Mouse (Mus musculus) hindbrain, embryonic 13.5 days (tissue): ENCODE measurements around the gene Acyp2. TPM values are rescaled to one million over a fixed set of nuclear protein-coding genes. Genes with fewer than 3 reads are reported as not detected.
"Not testable (repeated sequence)": the region's sequence is repeated elsewhere in the genome, so short reads cannot be mapped to it uniquely, and the experiment has no call there.

Source experiments
- ATAC-seq: fragments of 200-750 bp; cut with Nextera tagmentation; 2 replicates; pipeline ENCODE4 v1.8.0; 2017; ENCODE audit warnings: moderate TSS enrichment; ENCODE audit not compliant: low FRiP score
- H3K27ac ChIP-seq: fragments of 300-500 bp; sonication (generic); 2 replicates; pipeline ENCODE4 v1.5.1; 2015; ENCODE audit warnings: inconsistent platforms, mild to moderate bottlenecking, moderate library complexity
- H3K27me3 ChIP-seq: fragments of 300-500 bp; sonication (generic); 2 replicates; pipeline ENCODE4 v1.6.1; 2015; ENCODE audit warnings: mild to moderate bottlenecking, inconsistent platforms
- H3K36me3 ChIP-seq: fragments of 300-500 bp; sonication (generic); 2 replicates; pipeline ENCODE4 v1.6.1; 2015; ENCODE audit warnings: mild to moderate bottlenecking, inconsistent platforms
- H3K4me1 ChIP-seq: fragments of 300-500 bp; sonication (generic); replicated peaks from 2 replicates; pipeline ENCODE4 v1.6.1; 2015; ENCODE audit warnings: inconsistent platforms
- H3K4me2 ChIP-seq: fragments of 300-500 bp; sonication (generic); 2 replicates; pipeline ENCODE4 v1.6.1; 2015; ENCODE audit warnings: inconsistent platforms, mild to moderate bottlenecking, moderate library complexity
- H3K4me3 ChIP-seq: fragments of 300-500 bp; sonication (generic); 2 replicates; pipeline ENCODE4 v1.5.1; 2015; ENCODE audit warnings: mild to moderate bottlenecking, inconsistent platforms
- H3K9ac ChIP-seq: fragments of 300-500 bp; sonication (generic); 2 replicates; pipeline ENCODE4 v1.6.1; 2015; ENCODE audit warnings: mild to moderate bottlenecking, inconsistent platforms
- H3K9me3 ChIP-seq: fragments of 300-500 bp; sonication (generic); 2 replicates; pipeline ENCODE4 v1.6.1; 2016; ENCODE audit warnings: inconsistent platforms
- WGBS: fragments of 180-500 bp; shearing (Covaris S2); methylation state at CpG from one replicate; pipeline ENCODE4 v1.1.7; 2015; 5-methylcytosine and 5-hydroxymethylcytosine counted together
- polyA plus RNA-seq: library from polyadenylated mRNA; unstranded; fragments of >200 nt; fragmentation: Nextera tagmentation; extraction: Ambion mirVana; gene quantifications from 2 replicates; pipeline ENCODE4 v1.2.1, GENCODE M21; 2015

Acyp2 gene
- polyA plus RNA-seq, 1 experiment from 2014 or later, result 21.4 TPM

- WGBS, result 94% methylated on average over 1 of the region's 1 CpGs
Observed at GRCm38 (mm10) chr11:30621386-30622363, 27.7 kb downstream of the Acyp2 start.

GRCm38 (mm10) chr11:30618235-30618634 lies 31.2 kb downstream of the Acyp2 start:
- Histone ChIP-seq H3K9me3 (no peaks in the 10 kb centered on the region), H3K27ac (no peak overlapping the region), H3K9ac (no peak overlapping the region), H3K4me1 (no peaks in the 10 kb centered on the region), H3K27me3 (no peaks in the 10 kb centered on the region), H3K4me2 (no peak overlapping the region), H3K36me3 (no peaks in the 10 kb centered on the region), H3K4me3 (no peak overlapping the region)
- ATAC-seq, result no peak
- WGBS, result 59% methylated on average over 4 of the region's 4 CpGs

More at GRCm38 (mm10) chr11:30621386-30622363, 27.7 kb downstream of the Acyp2 start:
- ATAC-seq, H3K27me3 ChIP-seq, H3K4me1 ChIP-seq, H3K9me3 ChIP-seq, H3K4me3 ChIP-seq, H3K27ac ChIP-seq, H3K9ac ChIP-seq, H3K4me2 ChIP-seq, H3K36me3 ChIP-seq: not testable (repeated sequence)

- Histone ChIP-seq H3K27ac (no peak overlapping the region), H3K36me3 (no peaks in the 10 kb centered on the region), H3K9me3 (no peaks in the 10 kb centered on the region), H3K4me1 (no peaks in the 10 kb centered on the region), H3K9ac (no peak overlapping the region), H3K4me3 (no peak overlapping the region), H3K27me3 (no peaks in the 10 kb centered on the region), H3K4me2 (no peak overlapping the region)
- no peak for ATAC-seq
- 40% methylated on average over 2 of the region's 2 CpGs for WGBS
Observed at GRCm38 (mm10) chr11:30617571-30618097, 31.8 kb downstream of the Acyp2 start.

- H3K9me3 ChIP-seq, result no peaks in the 10 kb centered on the region
- H3K36me3 ChIP-seq, result no peaks in the 10 kb centered on the region
- no peaks in the 10 kb centered on the region for H3K4me1 ChIP-seq
- no peak overlapping the region for H3K4me2 ChIP-seq
- 83% methylated on average over 1 of the region's 1 CpGs for WGBS
- H3K27ac ChIP-seq, result no peak overlapping the region
- no peak overlapping the region for H3K4me3 ChIP-seq
- no peaks in the 10 kb centered on the region for H3K27me3 ChIP-seq
- no peak for ATAC-seq
- no peak overlapping the region for H3K9ac ChIP-seq
Observed at GRCm38 (mm10) chr11:30615977-30616376, 33.4 kb downstream of the Acyp2 start.

GRCm38 (mm10) chr11:30613916-30614546 lies 35.4 kb downstream of the Acyp2 start:
- no peak for ATAC-seq
- H3K4me2 ChIP-seq, result no peak overlapping the region

GRCm38 (mm10) chr11:30612699-30613098 lies 36.7 kb downstream of the Acyp2 start:
- ATAC-seq, result no peak
- Histone ChIP-seq H3K36me3 (no peaks in the 10 kb centered on the region), H3K4me2 (no peak overlapping the region), H3K27ac (no peak overlapping the region), H3K4me3 (no peak overlapping the region), H3K4me1 (no peaks in the 10 kb centered on the region), H3K9ac (no peak overlapping the region), H3K27me3 (no peaks in the 10 kb centered on the region), H3K9me3 (no peaks in the 10 kb centered on the region)

More at GRCm38 (mm10) chr11:30613916-30614546, 35.4 kb downstream of the Acyp2 start:
- Histone ChIP-seq H3K36me3 (no peaks in the 10 kb centered on the region), H3K4me3 (no peak overlapping the region), H3K27ac (no peak overlapping the region), H3K4me1 (no peaks in the 10 kb centered on the region), H3K9me3 (no peaks in the 10 kb centered on the region), H3K27me3 (no peaks in the 10 kb centered on the region), H3K9ac (no peak overlapping the region)
- WGBS, result 84% methylated on average over 1 of the region's 1 CpGs

GRCm38 (mm10) chr11:30609247-30609646 lies 40.1 kb downstream of the Acyp2 start:
- ATAC-seq, result no peak
- Histone ChIP-seq H3K27me3 (no peaks in the 10 kb centered on the region), H3K9me3 (no peaks in the 10 kb centered on the region), H3K27ac (no peak overlapping the region), H3K4me1 (no peaks in the 10 kb centered on the region), H3K4me2 (no peak overlapping the region), H3K36me3 (no peaks in the 10 kb centered on the region), H3K4me3 (no peak overlapping the region), H3K9ac (no peak overlapping the region)
- 100% methylated on average over 1 of the region's 1 CpGs for WGBS

- Histone ChIP-seq H3K36me3 (no peaks in the 10 kb centered on the region), H3K27ac (no peak overlapping the region), H3K4me2 (no peak overlapping the region), H3K4me1 (no peaks in the 10 kb centered on the region), H3K27me3 (no peaks in the 10 kb centered on the region), H3K4me3 (no peak overlapping the region), H3K9ac (no peak overlapping the region), H3K9me3 (no peaks in the 10 kb centered on the region)
- WGBS, result 91% methylated on average over 3 of the region's 3 CpGs
- no peak for ATAC-seq
Observed at GRCm38 (mm10) chr11:30607587-30608518, 41.5 kb downstream of the Acyp2 start.

GRCm38 (mm10) chr11:30597259-30597658 lies 52.1 kb downstream of the Acyp2 start:
- WGBS, result 72% methylated on average over 3 of the region's 3 CpGs

GRCm38 (mm10) chr11:30580008-30580407 lies 69.4 kb downstream of the Acyp2 start:
- Histone ChIP-seq H3K9ac (no peak overlapping the region), H3K27me3 (no peaks in the 10 kb centered on the region), H3K36me3 (0 out of 2 replicates have a peak, but pooled peaks cover 3% of the 10 kb centered on the region), H3K4me3 (no peak overlapping the region), H3K9me3 (peaks cover 10% of the 10 kb centered on the region), H3K27ac (no peak overlapping the region), H3K4me1 (no peaks in the 10 kb centered on the region), H3K4me2 (no peak overlapping the region)
- WGBS, result 86% methylated on average over 2 of the region's 2 CpGs
- no peak for ATAC-seq

More at GRCm38 (mm10) chr11:30597259-30597658, 52.1 kb downstream of the Acyp2 start:
- Histone ChIP-seq H3K4me2 (no peak overlapping the region), H3K27me3 (no peaks in the 10 kb centered on the region), H3K4me1 (no peaks in the 10 kb centered on the region), H3K9me3 (no peaks in the 10 kb centered on the region), H3K9ac (no peak overlapping the region), H3K4me3 (no peak overlapping the region), H3K36me3 (no peaks in the 10 kb centered on the region), H3K27ac (no peak overlapping the region)
- ATAC-seq, result no peak

- Histone ChIP-seq H3K4me3 (no peak overlapping the region), H3K9me3 (peaks cover 10% of the 10 kb centered on the region), H3K27ac (no peak overlapping the region), H3K9ac (no peak overlapping the region), H3K27me3 (no peaks in the 10 kb centered on the region), H3K4me2 (no peak overlapping the region), H3K4me1 (no peaks in the 10 kb centered on the region), H3K36me3 (0 out of 2 replicates have a peak, but pooled peaks cover 3% of the 10 kb centered on the region)
- no peak for ATAC-seq
- 85% methylated on average over 2 of the region's 2 CpGs for WGBS
Observed at GRCm38 (mm10) chr11:30578931-30579330, 70.5 kb downstream of the Acyp2 start.
